Mouse (Mus musculus): Measurements from ENCODE around the gene Tmem63a. TPM values are rescaled to one million over a fixed set of nuclear protein-coding genes. Genes with fewer than 3 reads are reported as not detected.

The Tmem63a gene
- total and polyA plus RNA-seq, 2 experiments = 9.5 to 15.8 TPM

DNA sequence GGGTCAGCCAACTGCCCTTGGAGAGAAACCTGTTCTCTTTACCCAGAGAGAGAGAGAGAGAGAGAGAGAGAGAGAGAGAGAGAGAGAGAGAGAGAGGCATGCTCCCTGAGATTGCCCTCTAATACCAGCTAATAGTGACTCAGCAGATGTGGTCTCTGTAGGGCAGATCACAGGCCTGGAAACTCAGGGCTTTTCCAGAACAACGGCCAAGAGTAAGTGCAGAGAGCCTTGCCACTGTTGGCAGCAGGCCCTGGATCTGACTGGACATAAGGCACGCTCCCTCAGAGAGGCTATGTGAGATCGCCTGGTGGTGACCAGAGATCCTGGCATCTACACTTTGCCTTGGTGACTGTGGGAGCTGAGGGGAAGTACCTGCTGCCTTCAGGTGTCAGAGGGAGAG lies 67.6 kb downstream of the Tmem63a start:
- H3K27ac ChIP-seq (replicated peaks; ENCODE audit: insufficient read depth, low read depth, low read length) = peak overlapping the region; percentile 67
- 11% methylated on average over 3 of the region's 3 CpGs for WGBS
- H3K4me1 ChIP-seq (ENCODE audit: control insufficient read depth, insufficient read depth, low read length) = peaks cover 65% of the 10 kb centered on the region
- TF ChIP-seq CTCF (IDR thresholded peaks at IDR 0.05; ENCODE audit: low read depth, low read length) (peak; percentile 50; the same call in 1 of the 2 replicates), POLR2A (IDR thresholded peaks at IDR 0.05; ENCODE audit: extremely low read depth, insufficient read depth, low read length) (no peak)
- no peak overlapping the region for H3K4me3 ChIP-seq (ENCODE audit: insufficient read depth, low read depth, low read length)
- peak overlapping the region; percentile 19 for H3K9ac ChIP-seq (ENCODE audit: low read depth, low read length)
- H3K36me3 ChIP-seq (ENCODE audit: control insufficient read depth, insufficient read depth, low read length) = peaks cover 9% of the 10 kb centered on the region; the same call in 1 of the 2 replicates
- DNase-seq (ENCODE audit: extremely low read depth, low read depth, low spot score) = peak; percentile 100
- peaks cover 8% of the 10 kb centered on the region; the same call in 1 of the 2 replicates for H3K79me2 ChIP-seq (ENCODE audit: control insufficient read depth, insufficient read depth, low read length)
- no peaks in the 10 kb centered on the region for H3K27me3 ChIP-seq (ENCODE audit: control insufficient read depth, insufficient read depth, low read length)

DNA sequence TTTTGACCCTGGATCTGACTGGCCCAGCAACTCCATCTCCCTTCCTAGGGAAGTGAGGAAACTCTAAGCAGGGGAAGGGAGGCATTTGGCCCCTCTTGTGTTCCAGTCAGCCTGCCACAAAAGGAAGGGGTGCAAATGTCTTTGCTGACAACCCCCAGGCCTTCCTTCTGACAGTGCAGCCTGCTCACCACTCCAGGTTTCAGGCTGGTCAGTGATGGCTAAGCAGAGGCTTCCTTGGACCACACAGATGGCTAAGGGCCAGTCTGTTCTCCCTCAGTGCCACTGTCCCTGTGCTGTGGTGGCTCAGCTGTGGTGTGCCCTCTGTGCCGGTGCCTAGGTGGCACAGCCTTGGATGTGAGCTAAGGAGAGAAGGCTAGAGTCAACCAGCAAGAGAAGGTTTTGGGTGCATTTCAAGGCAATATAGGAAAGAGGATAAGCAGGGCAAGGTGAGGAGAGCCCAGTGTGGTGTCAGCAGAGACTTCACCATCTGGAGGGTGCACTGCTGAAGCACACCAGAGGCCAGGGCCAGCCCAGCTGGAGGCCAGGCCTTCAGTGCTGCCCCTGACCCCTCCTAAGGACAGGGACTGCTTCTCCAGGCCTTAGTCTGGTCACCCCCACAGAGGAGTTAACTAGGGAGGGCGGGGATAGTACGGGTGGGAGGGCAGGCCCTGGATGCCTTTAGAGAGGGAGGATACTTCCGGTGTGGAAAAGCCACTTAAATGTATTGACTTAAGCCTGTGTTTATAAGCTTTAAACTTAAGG lies 68.2 kb downstream of the Tmem63a start:
- no peaks in the 10 kb centered on the region for H3K27me3 ChIP-seq (ENCODE audit: control insufficient read depth, insufficient read depth, low read length)

DNA sequence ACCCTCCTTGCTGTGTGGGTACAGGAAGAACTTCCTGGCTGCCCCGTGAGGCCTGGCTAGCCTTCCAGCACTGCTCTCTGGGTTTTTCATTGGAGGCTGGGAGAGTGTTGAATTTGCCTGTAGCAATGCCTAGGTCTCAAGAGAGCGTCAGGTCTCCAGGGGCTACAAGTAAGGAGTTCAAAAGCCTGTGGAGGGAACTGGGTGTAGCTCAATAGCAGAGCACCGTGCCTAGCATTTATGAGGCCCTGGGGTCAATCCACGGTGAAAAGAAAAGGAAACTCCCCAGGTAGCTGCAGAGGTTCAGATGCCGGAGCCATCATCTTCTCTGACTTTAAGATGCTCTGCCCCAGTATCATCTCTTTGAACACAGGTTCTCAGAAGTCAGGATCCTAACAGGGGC lies 69.5 kb downstream of the Tmem63a start:
- TF ChIP-seq POLR2A (IDR thresholded peaks at IDR 0.05; ENCODE audit: extremely low read depth, insufficient read depth, low read length) = no peak
- no peak for TF ChIP-seq CTCF (IDR thresholded peaks at IDR 0.05; ENCODE audit: low read depth, low read length)
- peaks cover 9% of the 10 kb centered on the region; the same call in 1 of the 2 replicates for H3K36me3 ChIP-seq (ENCODE audit: control insufficient read depth, insufficient read depth, low read length)
- H3K9ac ChIP-seq (ENCODE audit: low read depth, low read length) = no peak overlapping the region
- H3K4me1 ChIP-seq (ENCODE audit: control insufficient read depth, insufficient read depth, low read length) = peaks cover 68% of the 10 kb centered on the region
- WGBS = 90% methylated on average over 5 of the region's 5 CpGs
- H3K4me3 ChIP-seq (ENCODE audit: insufficient read depth, low read depth, low read length) = no peak overlapping the region
- no peak for DNase-seq (ENCODE audit: extremely low read depth, low read depth, low spot score)
- H3K27ac ChIP-seq (replicated peaks; ENCODE audit: insufficient read depth, low read depth, low read length) = peak overlapping the region; percentile 35
- no peaks in the 10 kb centered on the region for H3K27me3 ChIP-seq (ENCODE audit: control insufficient read depth, insufficient read depth, low read length)
- peaks cover 8% of the 10 kb centered on the region; the same call in 1 of the 2 replicates for H3K79me2 ChIP-seq (ENCODE audit: control insufficient read depth, insufficient read depth, low read length)

More for the DNA sequence above, 68.2 kb downstream of the Tmem63a start:
- TF ChIP-seq CTCF (IDR thresholded peaks at IDR 0.05; ENCODE audit: low read depth, low read length) (no peak), POLR2A (IDR thresholded peaks at IDR 0.05; ENCODE audit: extremely low read depth, insufficient read depth, low read length) (no peak)
- Histone ChIP-seq H3K4me3 (ENCODE audit: insufficient read depth, low read depth, low read length) (no peak overlapping the region), H3K36me3 (ENCODE audit: control insufficient read depth, insufficient read depth, low read length) (peaks cover 9% of the 10 kb centered on the region; the same call in 1 of the 2 replicates), H3K27ac (replicated peaks; ENCODE audit: insufficient read depth, low read depth, low read length) (peak overlapping the region; percentile 67), H3K79me2 (ENCODE audit: control insufficient read depth, insufficient read depth, low read length) (peaks cover 8% of the 10 kb centered on the region; the same call in 1 of the 2 replicates), H3K4me1 (ENCODE audit: control insufficient read depth, insufficient read depth, low read length) (peaks cover 65% of the 10 kb centered on the region), H3K9ac (ENCODE audit: low read depth, low read length) (peak overlapping the region; percentile 19)
- 41% methylated on average over 4 of the region's 4 CpGs for WGBS
- peak; percentile 55 for DNase-seq (ENCODE audit: extremely low read depth, low read depth, low spot score)

DNA sequence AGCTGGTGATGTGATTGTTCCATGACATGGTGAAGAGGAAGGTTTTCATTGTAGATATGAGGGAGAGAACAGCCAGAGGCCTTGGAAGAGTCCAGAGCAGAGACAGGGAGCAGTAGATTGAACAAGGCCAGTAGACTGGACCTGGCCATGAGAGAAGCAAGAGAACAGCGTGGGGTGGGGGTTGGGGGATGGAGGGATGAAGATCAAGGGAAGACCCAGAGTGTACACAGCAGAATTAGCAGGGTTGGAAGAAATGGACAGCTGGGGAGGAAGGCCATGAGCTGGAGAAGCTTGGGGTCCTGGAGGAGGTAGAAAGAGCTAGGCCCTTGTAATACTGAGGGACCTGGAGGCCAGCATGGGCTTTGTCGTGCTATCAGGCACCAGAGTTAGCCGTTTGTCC lies 70.3 kb downstream of the Tmem63a start:
- WGBS = 86% methylated on average over 3 of the region's 3 CpGs
- no peak overlapping the region for H3K4me3 ChIP-seq (ENCODE audit: insufficient read depth, low read depth, low read length)

DNA sequence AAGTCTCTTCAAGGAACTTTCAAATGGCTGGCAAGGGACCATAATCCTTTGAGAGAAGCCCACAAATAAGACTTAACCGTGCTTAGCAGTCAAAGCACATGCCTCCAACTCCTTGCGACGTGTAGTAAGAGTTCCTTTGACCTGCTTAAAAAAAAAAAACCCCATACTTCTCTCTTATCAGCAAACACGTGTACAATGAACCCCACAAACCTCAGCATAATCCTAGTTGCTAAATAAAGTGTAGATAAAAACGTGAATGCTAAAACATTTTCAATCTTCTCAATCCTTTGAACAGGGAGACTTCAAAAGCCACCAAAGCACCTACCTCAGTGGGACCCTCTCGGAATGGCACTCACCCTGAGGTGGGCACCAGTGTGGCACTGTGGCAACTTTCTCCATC lies 71.3 kb downstream of the Tmem63a start:
- 51% methylated on average over 6 of the region's 6 CpGs for WGBS
- no peak overlapping the region for H3K4me3 ChIP-seq (ENCODE audit: insufficient read depth, low read depth, low read length)

More for the DNA sequence above, 70.3 kb downstream of the Tmem63a start:
- H3K36me3 ChIP-seq (ENCODE audit: control insufficient read depth, insufficient read depth, low read length) = peaks cover 9% of the 10 kb centered on the region; the same call in 1 of the 2 replicates
- peaks cover 8% of the 10 kb centered on the region; the same call in 1 of the 2 replicates for H3K79me2 ChIP-seq (ENCODE audit: control insufficient read depth, insufficient read depth, low read length)
- H3K27ac ChIP-seq (replicated peaks; ENCODE audit: insufficient read depth, low read depth, low read length) = peak overlapping the region; percentile 12; the same call in 1 of the 2 replicates
- TF ChIP-seq POLR2A (IDR thresholded peaks at IDR 0.05; ENCODE audit: extremely low read depth, insufficient read depth, low read length) = no peak
- TF ChIP-seq CTCF (IDR thresholded peaks at IDR 0.05; ENCODE audit: low read depth, low read length) = no peak
- no peak overlapping the region for H3K9ac ChIP-seq (ENCODE audit: low read depth, low read length)
- no peak for DNase-seq (ENCODE audit: extremely low read depth, low read depth, low spot score)
- H3K4me1 ChIP-seq (ENCODE audit: control insufficient read depth, insufficient read depth, low read length) = peaks cover 62% of the 10 kb centered on the region
- H3K27me3 ChIP-seq (ENCODE audit: control insufficient read depth, insufficient read depth, low read length) = no peaks in the 10 kb centered on the region

More for the DNA sequence above, 71.3 kb downstream of the Tmem63a start:
- DNase-seq (ENCODE audit: extremely low read depth, low read depth, low spot score) = no peak
- Histone ChIP-seq H3K9ac (ENCODE audit: low read depth, low read length) (no peak overlapping the region), H3K4me1 (ENCODE audit: control insufficient read depth, insufficient read depth, low read length) (peaks cover 67% of the 10 kb centered on the region), H3K79me2 (ENCODE audit: control insufficient read depth, insufficient read depth, low read length) (peaks cover 3% of the 10 kb centered on the region; the same call in 1 of the 2 replicates), H3K27me3 (ENCODE audit: control insufficient read depth, insufficient read depth, low read length) (no peaks in the 10 kb centered on the region), H3K27ac (replicated peaks; ENCODE audit: insufficient read depth, low read depth, low read length) (no peak overlapping the region; the same call in none of the 2 replicates), H3K36me3 (ENCODE audit: control insufficient read depth, insufficient read depth, low read length) (peaks cover 9% of the 10 kb centered on the region; the same call in 1 of the 2 replicates)
- TF ChIP-seq POLR2A (IDR thresholded peaks at IDR 0.05; ENCODE audit: extremely low read depth, insufficient read depth, low read length) (no peak), CTCF (IDR thresholded peaks at IDR 0.05; ENCODE audit: low read depth, low read length) (no peak)
